Mouse (Mus musculus) forebrain, postnatal 0 days (tissue): Measurements from ENCODE around the gene Slc25a1. TPM values are rescaled to one million over a fixed set of nuclear protein-coding genes. Genes with fewer than 3 reads are reported as not detected.

ENCODE experiments used
- ATAC-seq: fragments of 200-750 bp; cut with Nextera tagmentation; 2 replicates; pipeline ENCODE4 v1.8.0; 2017; ENCODE audit warnings: mild to moderate bottlenecking, moderate library complexity
- DNase-seq: peaks from one replicate; pipeline ENCODE4 v3.0.0-alpha.2; 2015
- H3K27ac ChIP-seq: fragments of 300-500 bp; sonication (generic); 2 replicates; pipeline ENCODE4 v1.5.1; 2014; ENCODE audit warnings: low read depth, mild to moderate bottlenecking, antibody characterized with exemption, low read length, moderate library complexity, mixed read lengths
- H3K27me3 ChIP-seq: fragments of 300-500 bp; sonication (generic); 2 replicates; pipeline ENCODE4 v1.6.1; 2014; ENCODE audit warnings: mild to moderate bottlenecking, low read length, mixed read lengths; ENCODE audit not compliant: insufficient read depth
- H3K36me3 ChIP-seq: fragments of 300-500 bp; sonication (generic); 2 replicates; pipeline ENCODE4 v1.6.1; 2014; ENCODE audit warnings: mild to moderate bottlenecking, moderate library complexity; ENCODE audit not compliant: insufficient read depth
- H3K4me1 ChIP-seq: fragments of 300-500 bp; sonication (generic); 2 replicates; pipeline ENCODE4 v1.6.1; 2014; ENCODE audit warnings: antibody characterized with exemption; ENCODE audit not compliant: insufficient read depth
- H3K4me2 ChIP-seq: fragments of 300-500 bp; sonication (generic); 2 replicates; pipeline ENCODE4 v1.6.1; 2014; ENCODE audit warnings: low read depth, mild to moderate bottlenecking, moderate library complexity
- H3K4me3 ChIP-seq: fragments of 300-500 bp; sonication (generic); 2 replicates; pipeline ENCODE4 v1.5.1; 2014; ENCODE audit warnings: low read depth, low read length, mixed read lengths
- H3K9ac ChIP-seq: fragments of 300-500 bp; sonication (generic); 2 replicates; pipeline ENCODE4 v1.6.1; 2014; ENCODE audit warnings: mild to moderate bottlenecking
- H3K9me3 ChIP-seq: fragments of 300-500 bp; sonication (generic); 2 replicates; pipeline ENCODE4 v1.6.1; 2016; ENCODE audit warnings: low read length
- CTCF ChIP-seq: sonication (generic); IDR thresholded peaks from 2 replicates; pipeline ENCODE4 v1.5.1; 2016; ENCODE audit warnings: antibody characterized with exemption, control low read depth, low read depth
- WGBS: fragments of 180-500 bp; shearing (Covaris S2); extraction: QIAGEN DNeasy Blood & Tissue Kit; methylation state at CpG from one replicate; pipeline ENCODE4 v1.1.7; 2014; 5-methylcytosine and 5-hydroxymethylcytosine counted together
- polyA plus RNA-seq: library from polyadenylated mRNA; unstranded; fragments of >200 nt; fragmentation: Nextera tagmentation; extraction: Ambion mirVana; gene quantifications from 2 replicates; pipeline ENCODE4 v1.2.1, GENCODE M21; 2015
- total RNA-seq: library from RNA; depleted of rRNA; stranded (reverse); fragments of >200 nt; gene quantifications from 2 replicates; pipeline ENCODE4 v1.2.3, GENCODE M21; 2014

Gene Slc25a1
- total and polyA plus RNA-seq, 2 experiments from 2014 or later, result 146 to 158 TPM

DNA sequence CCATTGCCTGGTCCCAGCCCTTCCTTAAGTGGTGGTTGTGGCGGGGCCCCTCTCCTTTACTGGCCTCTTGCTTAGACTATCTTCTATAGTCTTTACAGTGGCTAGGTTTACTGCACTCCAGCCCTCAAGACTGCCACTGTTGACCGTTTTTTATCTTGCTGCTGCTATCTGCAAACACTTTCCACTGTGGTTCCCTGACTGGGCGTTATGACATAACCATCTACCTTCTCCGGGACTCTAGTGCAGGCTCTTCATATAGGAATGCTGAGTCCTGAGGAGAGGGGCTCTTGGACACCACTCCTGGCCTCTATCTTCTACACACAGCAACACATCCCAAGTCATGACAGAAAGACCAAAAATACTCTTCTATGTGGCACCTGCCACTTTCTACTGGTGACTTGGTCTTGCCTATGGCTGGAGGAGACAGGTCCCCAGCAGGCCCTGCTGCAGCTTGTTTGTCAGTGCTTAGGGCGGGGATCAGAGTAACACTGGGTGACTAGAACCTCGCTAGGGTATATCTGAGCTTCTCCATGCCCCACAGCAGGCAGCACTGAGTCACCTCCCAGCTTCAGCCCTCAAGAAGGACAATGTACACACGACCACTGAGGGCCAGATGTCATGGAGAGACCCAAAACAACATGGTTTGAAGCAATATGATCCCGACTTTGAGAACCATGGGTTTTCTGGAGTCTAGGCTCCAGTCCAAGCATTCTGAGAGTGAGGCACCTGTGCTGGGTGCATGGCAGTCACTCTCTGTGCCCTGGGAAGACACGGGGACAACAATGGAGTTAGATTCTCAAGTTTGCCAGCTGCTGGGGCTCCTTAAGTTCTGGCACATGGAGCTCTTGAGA lies 5.8 kb upstream of the Slc25a1 start:
- no peaks in the 10 kb centered on the region for H3K27me3 ChIP-seq
- no peak for DNase-seq
- ATAC-seq, result no peak
- no peaks in the 10 kb centered on the region for H3K9me3 ChIP-seq
- WGBS, result 69% methylated on average over 9 of the region's 9 CpGs
- H3K4me1 ChIP-seq, result no peaks in the 10 kb centered on the region
- no peaks in the 10 kb centered on the region for H3K36me3 ChIP-seq
- H3K4me2 ChIP-seq, result no peak overlapping the region
- no peak overlapping the region for H3K4me3 ChIP-seq
- no peak overlapping the region for H3K9ac ChIP-seq
- no peak for TF ChIP-seq CTCF
- no peak overlapping the region for H3K27ac ChIP-seq

DNA sequence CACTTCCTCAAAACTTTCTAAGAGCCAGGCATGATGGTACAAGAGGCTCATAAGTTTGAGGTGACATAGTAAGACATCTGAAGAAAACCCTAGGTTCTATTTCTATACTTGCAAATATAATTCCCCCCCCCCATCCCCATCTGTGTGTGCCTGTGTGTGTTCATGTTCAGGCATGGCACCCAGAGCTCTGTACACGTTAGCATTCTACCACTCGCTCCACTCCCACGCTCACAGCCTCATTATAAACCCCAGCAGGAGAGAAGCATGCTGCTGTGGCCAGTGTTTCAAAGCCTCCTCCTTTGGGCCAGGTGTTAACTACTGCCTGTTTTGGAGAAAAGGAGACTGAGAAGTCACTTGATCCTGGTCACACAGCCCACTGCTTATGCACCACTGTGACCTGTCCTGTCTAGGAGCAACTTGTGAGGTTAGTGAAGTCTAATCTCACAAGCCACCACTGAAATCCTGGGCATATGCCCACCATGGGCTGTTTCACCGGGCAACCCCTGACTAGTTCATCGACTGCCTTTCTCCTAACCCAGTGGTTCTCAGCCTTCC lies 4.0 kb upstream of the Slc25a1 start:
- DNase-seq, result no peak
- no peak overlapping the region for H3K4me3 ChIP-seq
- H3K9ac ChIP-seq, result no peak overlapping the region
- no peak for ATAC-seq
- WGBS, result 62% methylated on average over 5 of the region's 5 CpGs
- H3K36me3 ChIP-seq, result no peaks in the 10 kb centered on the region
- no peaks in the 10 kb centered on the region for H3K27me3 ChIP-seq
- no peak overlapping the region for H3K27ac ChIP-seq
- H3K4me1 ChIP-seq, result 0 out of 2 replicates have a peak, but pooled peaks cover 3% of the 10 kb centered on the region
- H3K9me3 ChIP-seq, result no peaks in the 10 kb centered on the region
- TF ChIP-seq CTCF, result no peak
- no peak overlapping the region for H3K4me2 ChIP-seq

DNA sequence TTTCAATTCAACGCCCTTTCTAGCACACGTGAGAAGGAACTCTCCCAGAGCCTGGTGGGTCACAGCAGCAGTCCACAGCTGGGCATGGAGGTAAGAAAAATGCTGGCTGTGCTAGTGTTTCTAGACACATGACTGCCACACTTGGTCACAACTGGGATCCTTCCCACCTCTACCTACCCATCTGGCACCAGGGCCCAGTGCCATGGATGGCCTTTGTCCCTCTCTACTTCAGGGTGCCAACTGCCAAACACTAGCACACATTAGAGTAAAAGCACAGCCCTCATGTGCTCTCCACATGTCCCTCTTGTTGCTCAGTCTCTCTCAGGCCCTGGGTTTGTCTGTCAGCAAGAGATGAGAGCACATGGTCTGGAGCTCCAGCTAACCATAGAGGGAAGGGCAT lies 1.6 kb upstream of the Slc25a1 start:
- Histone ChIP-seq H3K4me2 (no peak overlapping the region), H3K27ac (no peak overlapping the region), H3K9ac (no peak overlapping the region), H3K4me1 (peaks cover 7% of the 10 kb centered on the region; the same call in 1 of the 2 replicates), H3K36me3 (peaks cover 18% of the 10 kb centered on the region), H3K9me3 (no peaks in the 10 kb centered on the region), H3K27me3 (no peaks in the 10 kb centered on the region), H3K4me3 (no peak overlapping the region)
- TF ChIP-seq CTCF, result no peak
- WGBS, result 46% methylated on average over 2 of the region's 2 CpGs
- DNase-seq (no peak), ATAC-seq (no peak)

DNA sequence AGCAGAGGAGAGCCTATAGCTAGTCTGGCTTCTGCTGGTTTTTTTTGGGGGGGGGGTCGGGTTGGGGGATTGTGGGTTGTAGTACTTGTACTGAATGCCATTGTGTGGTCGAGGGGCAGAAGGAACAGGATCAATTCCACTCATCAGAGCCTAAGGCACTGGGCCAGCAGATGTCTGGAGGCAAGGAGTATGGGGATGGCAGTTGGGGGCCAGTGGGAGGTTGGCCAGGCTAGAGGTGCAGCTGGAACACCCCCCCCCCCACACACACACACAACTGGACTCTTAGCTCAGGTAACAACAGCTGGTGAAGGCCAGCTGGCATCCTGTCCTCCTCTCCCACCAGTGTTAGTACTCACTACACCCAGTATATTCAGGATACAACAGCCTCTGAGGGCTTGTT lies 1.2 kb upstream of the Slc25a1 start:
- ATAC-seq (no peak), DNase-seq (no peak)
- H3K27ac ChIP-seq, result peak overlapping the region; percentile 88
- H3K9me3 ChIP-seq, result no peaks in the 10 kb centered on the region
- no peak overlapping the region for H3K9ac ChIP-seq
- H3K36me3 ChIP-seq, result peaks cover 18% of the 10 kb centered on the region
- TF ChIP-seq CTCF, result no peak
- WGBS, result 5% methylated on average over 2 of the region's 2 CpGs
- H3K4me2 ChIP-seq, result peak overlapping the region; percentile 95
- no peaks in the 10 kb centered on the region for H3K27me3 ChIP-seq
- no peak overlapping the region for H3K4me3 ChIP-seq
- peaks cover 7% of the 10 kb centered on the region; the same call in 1 of the 2 replicates for H3K4me1 ChIP-seq

DNA sequence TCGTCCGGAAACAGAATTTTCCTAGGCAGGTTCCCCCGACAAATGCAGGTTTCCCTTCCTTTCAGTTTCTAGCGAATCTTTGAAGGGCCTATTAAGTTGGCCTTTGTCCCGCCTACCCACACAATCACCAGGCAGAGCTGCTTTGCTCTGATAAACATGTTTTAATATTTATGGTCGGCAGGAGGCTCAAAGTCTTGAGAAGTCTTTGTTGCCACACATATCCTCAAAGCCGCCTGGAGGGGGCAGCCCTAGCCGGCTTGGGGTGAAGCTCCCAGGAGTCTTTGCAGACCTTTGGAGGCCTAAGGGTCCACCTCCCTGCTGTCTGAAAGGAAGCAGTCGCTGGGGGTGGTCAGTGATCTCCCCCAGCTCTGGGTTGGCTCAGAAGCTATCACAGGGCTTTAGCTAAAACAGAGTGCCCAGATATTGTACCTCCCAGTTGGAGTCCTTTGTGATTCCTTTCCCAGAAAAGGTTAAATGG lies 647 bp upstream of the Slc25a1 start:
- peak overlapping the region; percentile 88 for H3K4me3 ChIP-seq
- H3K4me1 ChIP-seq, result peaks cover 7% of the 10 kb centered on the region; the same call in 1 of the 2 replicates
- WGBS, result 2% methylated on average over 9 of the region's 9 CpGs
- H3K27ac ChIP-seq, result peak overlapping the region; percentile 88
- DNase-seq (peak; percentile 86), ATAC-seq (peak; percentile 79)
- TF ChIP-seq CTCF, result peak; percentile 79
- no peaks in the 10 kb centered on the region for H3K27me3 ChIP-seq
- H3K36me3 ChIP-seq, result peaks cover 18% of the 10 kb centered on the region
- H3K4me2 ChIP-seq, result peak overlapping the region; percentile 95
- H3K9ac ChIP-seq, result peak overlapping the region; percentile 87
- H3K9me3 ChIP-seq, result no peaks in the 10 kb centered on the region

DNA sequence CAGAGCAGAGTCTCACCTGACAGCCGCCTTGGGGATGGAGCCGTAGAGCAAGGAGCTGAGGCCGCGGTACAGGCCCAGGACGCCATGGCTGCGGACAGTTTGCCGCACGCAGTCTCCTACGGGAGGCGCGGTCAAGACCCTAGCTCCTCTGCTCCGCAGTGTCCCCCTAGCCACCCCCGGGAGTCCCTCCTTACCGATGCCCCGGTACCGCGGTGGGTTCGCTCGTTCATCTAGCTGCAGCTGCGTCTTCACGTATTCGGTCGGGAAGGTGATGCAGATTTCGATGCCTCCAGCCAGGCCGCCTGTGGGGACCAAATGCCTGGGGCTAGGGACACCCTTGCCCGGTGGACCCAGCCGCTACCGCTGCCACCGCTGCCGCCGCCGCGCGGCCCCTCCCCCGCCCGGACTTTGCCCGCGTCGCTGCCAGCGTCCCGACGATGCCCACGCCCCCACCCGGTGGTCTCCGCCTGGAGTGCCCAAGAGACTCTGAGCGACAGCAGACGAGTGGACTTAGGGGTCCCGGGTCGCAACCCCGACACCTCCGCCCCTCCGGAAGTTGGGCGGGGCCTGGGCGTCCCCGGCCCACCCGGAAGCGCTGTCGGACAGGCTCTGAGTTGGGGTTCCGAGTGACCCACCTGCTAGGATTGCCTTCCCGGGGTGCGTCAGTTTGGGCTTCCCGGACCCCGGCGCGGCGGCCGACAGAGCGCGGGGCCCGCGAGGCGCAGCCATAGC lies 502 bp downstream of the Slc25a1 start:
- ATAC-seq, result peak; percentile 21
- 1% methylated on average over 71 of the region's 72 CpGs for WGBS

More for the DNA sequence above, 502 bp downstream of the Slc25a1 start:
- peaks cover 13% of the 10 kb centered on the region for H3K4me1 ChIP-seq
- peak overlapping the region; percentile 95 for H3K4me2 ChIP-seq
- no peaks in the 10 kb centered on the region for H3K9me3 ChIP-seq
- DNase-seq, result peak; percentile 50
- H3K36me3 ChIP-seq, result peaks cover 18% of the 10 kb centered on the region
- H3K27me3 ChIP-seq, result no peaks in the 10 kb centered on the region
- peak overlapping the region; percentile 88 for H3K27ac ChIP-seq
- peak overlapping the region; percentile 87 for H3K9ac ChIP-seq
- no peak for TF ChIP-seq CTCF
- peak overlapping the region; percentile 88 for H3K4me3 ChIP-seq
